Mouse (Mus musculus) kidney, embryonic 15.5 days (tissue): ENCODE results near the gene Hyal3. TPM values are rescaled to one million over a fixed set of nuclear protein-coding genes. Genes with fewer than 3 reads are reported as not detected.

ENCODE experiments used
- ATAC-seq: fragments of 200-750 bp; cut with Nextera tagmentation; replicated peaks from 2 replicates; pipeline ENCODE4 v1.8.0; 2017; ENCODE audit warnings: moderate TSS enrichment; ENCODE audit not compliant: low FRiP score
- H3K27ac ChIP-seq: fragments of 300-500 bp; sonication (generic); 2 replicates; pipeline ENCODE4 v1.5.1; 2015; ENCODE audit warnings: mild to moderate bottlenecking, inconsistent platforms
- H3K27me3 ChIP-seq: fragments of 300-500 bp; sonication (generic); 2 replicates; pipeline ENCODE4 v1.6.1; 2015; ENCODE audit warnings: inconsistent platforms
- H3K36me3 ChIP-seq: fragments of 300-500 bp; sonication (generic); 2 replicates; pipeline ENCODE4 v1.6.1; 2015; ENCODE audit warnings: inconsistent platforms
- H3K4me1 ChIP-seq: fragments of 300-500 bp; sonication (generic); 2 replicates; pipeline ENCODE4 v1.6.1; 2015; ENCODE audit warnings: inconsistent platforms
- H3K4me2 ChIP-seq: fragments of 300-500 bp; sonication (generic); 2 replicates; pipeline ENCODE4 v1.6.1; 2015; ENCODE audit warnings: moderate library complexity, mild to moderate bottlenecking, inconsistent platforms
- H3K4me3 ChIP-seq: fragments of 300-500 bp; sonication (generic); replicated peaks from 2 replicates; pipeline ENCODE4 v1.5.1; 2015; ENCODE audit warnings: mild to moderate bottlenecking, inconsistent platforms
- H3K9ac ChIP-seq: fragments of 300-500 bp; sonication (generic); 2 replicates; pipeline ENCODE4 v1.6.1; 2015; ENCODE audit warnings: mild to moderate bottlenecking, inconsistent platforms
- H3K9me3 ChIP-seq: fragments of 300-500 bp; sonication (generic); replicated peaks from 2 replicates; pipeline ENCODE4 v1.6.1; 2016; ENCODE audit warnings: inconsistent platforms
- WGBS: fragments of 180-500 bp; shearing (Covaris S2); methylation state at CpG from one replicate; pipeline ENCODE4 v1.1.7; 2015; ENCODE audit warnings: mixed read lengths; 5-methylcytosine and 5-hydroxymethylcytosine counted together
- polyA plus RNA-seq: library from polyadenylated mRNA; unstranded; fragments of >200 nt; fragmentation: Nextera tagmentation; extraction: Ambion mirVana; gene quantifications from 2 replicates; pipeline ENCODE4 v1.2.1, GENCODE M21; 2015

The Hyal3 gene
- polyA plus RNA-seq, 1 experiment from 2014 or later, result 1.3 TPM

- Histone ChIP-seq H3K4me2 (peak within 1 kb of the TSS; percentile 60), H3K27me3 (no peaks in the 10 kb centered on the region), H3K36me3 (peaks cover 33% of the 10 kb centered on the region), H3K4me3 (peak within 1 kb of the TSS; percentile 42), H3K4me1 (peaks cover 51% of the 10 kb centered on the region), H3K9me3 (no peaks in the 10 kb centered on the region), H3K9ac (peak within 1 kb of the TSS; percentile 38; the same call in 1 of the 2 replicates), H3K27ac (peak within 1 kb of the TSS; percentile 76)
- whole genome bisulfite sequencing, result 21% methylated on average over 16 of the region's 16 CpGs
- peak; percentile 76 for ATAC-seq
Measured at GRCm38 (mm10) chr9:107576357-107577107, 4.1 kb upstream of the Hyal3 start, which contains the start of gene Hyal1. Gene Hyal1 (plus strand): TSS chr9:107576927.

DNA sequence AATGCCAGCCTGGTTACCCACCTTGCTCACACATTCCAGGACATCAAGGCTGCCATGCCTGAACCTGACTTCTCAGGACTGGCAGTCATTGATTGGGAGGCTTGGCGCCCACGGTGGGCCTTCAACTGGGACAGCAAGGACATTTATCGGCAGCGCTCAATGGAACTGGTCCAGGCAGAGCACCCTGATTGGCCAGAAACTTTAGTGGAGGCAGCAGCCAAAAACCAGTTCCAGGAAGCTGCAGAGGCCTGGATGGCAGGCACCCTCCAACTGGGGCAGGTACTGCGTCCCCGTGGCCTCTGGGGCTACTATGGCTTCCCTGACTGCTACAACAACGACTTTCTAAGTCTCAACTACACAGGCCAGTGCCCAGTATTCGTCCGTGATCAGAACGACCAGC is 2.7 kb upstream of the Hyal3 start:
- Histone ChIP-seq H3K9ac (no peak overlapping the region), H3K4me2 (0 out of 2 replicates have a peak overlapping the region, but pooled peaks have one; percentile 60), H3K9me3 (no peaks in the 10 kb centered on the region), H3K27me3 (no peaks in the 10 kb centered on the region), H3K4me1 (peaks cover 55% of the 10 kb centered on the region), H3K36me3 (peaks cover 22% of the 10 kb centered on the region), H3K4me3 (no peak overlapping the region), H3K27ac (no peak overlapping the region)
- ATAC-seq, result no peak
- 92% methylated on average over 10 of the region's 10 CpGs for WGBS

DNA sequence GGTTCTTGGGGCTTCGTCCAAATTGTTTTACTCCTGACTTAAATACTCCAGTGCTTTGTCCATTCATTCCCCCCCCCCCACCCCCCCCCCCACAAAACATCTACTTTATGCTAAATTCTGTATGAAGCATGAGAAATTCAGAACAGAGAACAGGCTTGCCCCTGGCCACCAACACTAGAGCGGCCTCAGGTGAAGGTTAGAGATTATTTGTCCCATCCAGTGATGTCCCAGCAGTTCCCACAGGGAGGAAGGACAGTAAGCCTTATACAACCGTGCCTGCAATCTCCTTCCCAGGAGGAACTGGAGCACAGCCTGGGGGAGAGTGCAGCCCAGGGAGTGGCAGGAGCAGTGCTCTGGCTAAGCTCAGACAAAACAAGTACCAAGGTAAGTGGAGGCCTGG is 2.0 kb upstream of the Hyal3 start, which contains the start of gene Naa80:
Naa80 (plus strand) TSS at position 301 of the 400 bp plus-strand sequence.
- peak within 1 kb of the TSS; percentile 96 for H3K27ac ChIP-seq
- peak within 1 kb of the TSS; percentile 71; the same call in 1 of the 2 replicates for H3K4me3 ChIP-seq
- peak within 1 kb of the TSS; percentile 93; the same call in 1 of the 2 replicates for H3K4me2 ChIP-seq
- no peaks in the 10 kb centered on the region for H3K27me3 ChIP-seq
- H3K9me3 ChIP-seq, result no peaks in the 10 kb centered on the region
- no peak for ATAC-seq
- H3K4me1 ChIP-seq, result peaks cover 55% of the 10 kb centered on the region
- no peak within 1 kb of the TSS for H3K9ac ChIP-seq
- WGBS, result 80% methylated on average over 3 of the region's 3 CpGs
- H3K36me3 ChIP-seq, result peaks cover 22% of the 10 kb centered on the region

DNA sequence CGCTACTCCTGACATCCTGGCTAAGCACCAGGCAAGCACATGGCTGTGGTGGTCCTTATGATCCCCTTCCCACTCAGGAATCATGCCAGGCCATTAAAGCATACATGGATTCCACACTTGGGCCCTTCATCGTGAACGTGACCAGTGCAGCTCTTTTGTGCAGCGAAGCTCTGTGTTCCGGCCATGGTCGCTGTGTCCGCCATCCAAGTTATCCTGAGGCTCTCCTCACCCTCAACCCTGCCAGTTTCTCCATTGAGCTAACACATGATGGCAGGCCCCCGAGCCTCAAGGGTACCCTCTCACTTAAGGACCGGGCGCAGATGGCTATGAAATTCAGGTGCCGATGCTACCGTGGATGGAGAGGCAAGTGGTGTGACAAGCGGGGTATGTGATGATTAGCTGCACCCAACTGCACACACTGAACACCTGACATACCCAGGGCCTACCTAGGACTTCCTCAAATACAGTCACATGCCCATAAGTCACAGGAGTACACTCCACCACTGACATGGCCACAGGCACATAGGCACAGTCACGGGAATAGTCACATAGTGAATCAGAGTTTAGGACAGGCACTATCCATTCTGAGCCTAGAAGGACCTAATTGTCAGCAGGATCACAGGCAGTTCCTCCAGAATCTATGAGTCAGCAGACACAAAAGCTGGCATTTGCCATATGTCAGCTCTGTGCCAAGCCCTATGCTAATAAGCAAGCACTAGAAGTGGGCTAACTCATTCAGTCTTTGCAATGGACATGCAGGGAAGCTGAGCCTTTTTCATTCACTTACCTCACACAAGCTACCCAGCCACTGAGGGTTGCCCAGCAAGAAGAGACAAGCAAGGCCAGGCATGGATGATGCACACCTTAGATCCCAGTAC is 1.4 kb upstream of the Hyal3 start:
- H3K4me3 ChIP-seq, result peak overlapping the region; percentile 71; the same call in 1 of the 2 replicates
- no peaks in the 10 kb centered on the region for H3K9me3 ChIP-seq
- no peak for ATAC-seq
- peaks cover 24% of the 10 kb centered on the region for H3K36me3 ChIP-seq
- peaks cover 55% of the 10 kb centered on the region for H3K4me1 ChIP-seq
- 95% methylated on average over 14 of the region's 14 CpGs for WGBS
- peak overlapping the region; percentile 96 for H3K27ac ChIP-seq
- H3K27me3 ChIP-seq, result no peaks in the 10 kb centered on the region
- peak overlapping the region; percentile 93; the same call in 1 of the 2 replicates for H3K4me2 ChIP-seq
- no peak overlapping the region for H3K9ac ChIP-seq

GRCm38 (mm10) chr9:107581584-107581983 is 966 bp downstream of the Hyal3 start:
- WGBS, result 75% methylated on average over 4 of the region's 4 CpGs
- Histone ChIP-seq H3K36me3 (peaks cover 21% of the 10 kb centered on the region), H3K4me2 (peak overlapping the region; percentile 93), H3K4me1 (peaks cover 43% of the 10 kb centered on the region), H3K4me3 (peak overlapping the region; percentile 71), H3K27me3 (no peaks in the 10 kb centered on the region), H3K9ac (peak overlapping the region; percentile 73), H3K27ac (peak overlapping the region; percentile 96), H3K9me3 (no peaks in the 10 kb centered on the region)
- no peak for ATAC-seq

- 0 out of 2 replicates have a peak overlapping the region, but pooled peaks have one; percentile 93 for H3K4me2 ChIP-seq
- no peak overlapping the region for H3K9ac ChIP-seq
- H3K36me3 ChIP-seq, result peaks cover 21% of the 10 kb centered on the region
- 92% methylated on average over 7 of the region's 7 CpGs for WGBS
- no peak for ATAC-seq
- H3K4me3 ChIP-seq, result no peak overlapping the region
- H3K9me3 ChIP-seq, result no peaks in the 10 kb centered on the region
- no peak overlapping the region for H3K27ac ChIP-seq
- peaks cover 39% of the 10 kb centered on the region for H3K4me1 ChIP-seq
- H3K27me3 ChIP-seq, result no peaks in the 10 kb centered on the region
Measured at GRCm38 (mm10) chr9:107582509-107583062, 2.0 kb downstream of the Hyal3 start.

- WGBS, result 92% methylated on average over 14 of the region's 14 CpGs
- Histone ChIP-seq H3K9ac (no peak overlapping the region), H3K4me2 (no peak overlapping the region), H3K27me3 (no peaks in the 10 kb centered on the region), H3K4me3 (no peak overlapping the region), H3K27ac (no peak overlapping the region), H3K36me3 (peaks cover 21% of the 10 kb centered on the region), H3K4me1 (peaks cover 36% of the 10 kb centered on the region), H3K9me3 (no peaks in the 10 kb centered on the region)
- ATAC-seq, result no peak
Measured at GRCm38 (mm10) chr9:107583174-107583573, 2.6 kb downstream of the Hyal3 start.

DNA sequence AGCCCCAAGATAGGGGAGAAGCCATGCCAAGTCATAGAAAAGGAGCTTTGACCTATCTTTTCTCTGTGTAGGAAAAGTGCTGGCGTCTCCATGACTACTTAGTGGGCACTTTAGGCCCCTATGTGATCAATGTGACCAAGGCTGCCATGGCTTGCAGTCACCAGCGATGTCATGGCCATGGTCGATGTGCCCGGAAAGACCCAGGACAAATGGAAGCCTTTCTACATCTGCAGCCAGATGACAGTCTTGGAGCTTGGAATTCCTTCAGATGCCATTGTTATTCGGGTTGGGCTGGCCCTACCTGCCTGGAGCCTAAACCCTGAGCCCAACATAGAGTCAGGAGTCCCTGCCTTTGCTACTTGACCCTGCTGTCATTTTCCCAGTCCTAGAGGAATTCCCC is 5.9 kb downstream of the Hyal3 start:
- H3K36me3 ChIP-seq, result peaks cover 40% of the 10 kb centered on the region
- no peaks in the 10 kb centered on the region for H3K9me3 ChIP-seq
- H3K27ac ChIP-seq, result no peak overlapping the region
- H3K9ac ChIP-seq, result no peak overlapping the region
- ATAC-seq, result no peak
- H3K4me2 ChIP-seq, result no peak overlapping the region
- peaks cover 31% of the 10 kb centered on the region for H3K4me1 ChIP-seq
- H3K27me3 ChIP-seq, result no peaks in the 10 kb centered on the region
- no peak overlapping the region for H3K4me3 ChIP-seq
- 91% methylated on average over 5 of the region's 5 CpGs for whole genome bisulfite sequencing

DNA sequence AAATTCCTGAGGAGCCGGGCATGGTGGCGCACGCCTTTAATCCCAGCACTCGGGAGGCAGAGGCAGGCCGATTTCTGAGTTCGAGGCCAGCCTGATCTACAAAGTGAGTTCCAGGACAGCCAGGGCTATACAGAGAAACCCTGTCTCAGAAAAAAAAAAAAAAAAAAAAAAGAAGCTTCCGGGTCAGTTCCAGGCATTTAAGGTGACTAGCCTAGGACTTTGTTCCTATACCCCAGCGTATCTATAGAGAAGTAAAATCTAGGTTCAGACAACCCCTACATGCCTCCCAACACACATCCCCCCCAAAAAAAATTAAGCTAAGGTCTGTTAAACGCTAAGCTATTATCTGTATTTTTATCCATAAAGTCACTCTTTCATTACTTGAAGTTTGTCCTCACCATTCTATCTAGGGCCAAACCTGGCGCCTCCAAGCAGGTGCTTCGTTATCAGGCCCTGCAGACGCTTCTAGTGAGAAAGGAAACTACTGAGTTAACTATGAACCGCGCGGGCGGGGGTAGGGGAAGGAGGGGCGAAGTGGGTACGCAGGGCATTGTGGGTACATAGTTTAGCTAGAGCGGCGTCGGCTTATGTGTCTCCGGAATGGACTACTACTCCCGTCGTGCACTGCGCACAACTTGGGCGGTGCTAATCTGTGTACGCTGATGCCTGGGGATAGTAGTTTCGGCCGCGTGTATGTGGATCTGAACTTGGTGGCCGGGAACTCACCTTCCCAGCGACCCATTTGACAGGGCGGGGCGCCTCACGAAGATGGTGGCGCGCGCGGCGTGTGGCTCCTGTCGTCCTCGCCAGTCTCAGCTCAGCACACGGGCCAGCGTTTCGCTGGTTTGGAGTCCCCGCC is 6.6 kb downstream of the Hyal3 start, which contains the start of gene Ifrd2:
Ifrd2 (plus strand) TSS at position 669 of the 859 bp plus-strand sequence.
- H3K36me3 ChIP-seq, result peaks cover 47% of the 10 kb centered on the region
- peak within 1 kb of the TSS; percentile 83 for H3K4me3 ChIP-seq
- H3K9ac ChIP-seq, result peak within 1 kb of the TSS; percentile 63
- peaks cover 24% of the 10 kb centered on the region for H3K4me1 ChIP-seq
- peak within 1 kb of the TSS; percentile 71 for H3K27ac ChIP-seq
- H3K4me2 ChIP-seq, result peak within 1 kb of the TSS; percentile 82
- 14% methylated on average over 46 of the region's 46 CpGs for WGBS
- ATAC-seq, result peak; percentile 98
- no peaks in the 10 kb centered on the region for H3K27me3 ChIP-seq
- no peaks in the 10 kb centered on the region for H3K9me3 ChIP-seq

GRCm38 (mm10) chr9:107587833-107588639 is 7.4 kb downstream of the Hyal3 start:
- Histone ChIP-seq H3K27me3 (no peaks in the 10 kb centered on the region), H3K4me1 (peaks cover 20% of the 10 kb centered on the region), H3K9me3 (no peaks in the 10 kb centered on the region), H3K36me3 (peaks cover 51% of the 10 kb centered on the region), H3K4me3 (peak overlapping the region; percentile 83), H3K4me2 (peak overlapping the region; percentile 82), H3K27ac (peak overlapping the region; percentile 29; the same call in 1 of the 2 replicates), H3K9ac (peak overlapping the region; percentile 63)
- ATAC-seq, result no peak
- 2% methylated on average over 33 of the region's 33 CpGs for WGBS
